Mouse (Mus musculus): ENCODE measurements around the gene Prkch.

Prkch gene

GRCm38 (mm10) chr12:73762001-73762400 lies 177.4 kb downstream of the Prkch start:
- DNase-seq (ENCODE audit: low spot score) = no peak

- no peak for DNase-seq (ENCODE audit: low spot score)
Observed at GRCm38 (mm10) chr12:73762762-73763161, 178.2 kb downstream of the Prkch start.

GRCm38 (mm10) chr12:73764649-73765525 lies 180.3 kb downstream of the Prkch start:
- DNase-seq (ENCODE audit: low spot score) = no peak

- DNase-seq (ENCODE audit: low spot score) = no peak
Observed at GRCm38 (mm10) chr12:73766152-73766551, 181.6 kb downstream of the Prkch start.

- no peak for DNase-seq (ENCODE audit: low spot score)
Observed at GRCm38 (mm10) chr12:73768788-73769187, 184.2 kb downstream of the Prkch start.

GRCm38 (mm10) chr12:73769536-73769935 lies 184.9 kb downstream of the Prkch start:
- no peak for DNase-seq (ENCODE audit: low spot score)

GRCm38 (mm10) chr12:73770771-73771170 lies 186.2 kb downstream of the Prkch start:
- DNase-seq (ENCODE audit: low spot score) = no peak

GRCm38 (mm10) chr12:73774793-73775385 lies 190.3 kb downstream of the Prkch start:
- no peak for DNase-seq (ENCODE audit: low spot score)

GRCm38 (mm10) chr12:73776401-73776945 lies 191.9 kb downstream of the Prkch start:
- no peak for DNase-seq (ENCODE audit: low spot score)

GRCm38 (mm10) chr12:73777673-73778072 lies 193.1 kb downstream of the Prkch start:
- DNase-seq (ENCODE audit: low spot score) = no peak

GRCm38 (mm10) chr12:73779332-73780231 lies 195.0 kb downstream of the Prkch start:
- DNase-seq (ENCODE audit: low spot score) = no peak

- DNase-seq (ENCODE audit: low spot score) = no peak
Observed at GRCm38 (mm10) chr12:73781425-73782032, 196.9 kb downstream of the Prkch start.

- no peak for DNase-seq (ENCODE audit: low spot score)
Observed at GRCm38 (mm10) chr12:73786909-73787308, 202.3 kb downstream of the Prkch start.

- DNase-seq (ENCODE audit: low spot score) = no peak
Observed at GRCm38 (mm10) chr12:73788850-73789249, 204.3 kb downstream of the Prkch start.

- no peak for DNase-seq (ENCODE audit: low spot score)
Observed at GRCm38 (mm10) chr12:73790571-73791108, 206.0 kb downstream of the Prkch start.

- DNase-seq (ENCODE audit: low spot score) = no peak
Observed at GRCm38 (mm10) chr12:73793216-73793615, 208.6 kb downstream of the Prkch start.

- DNase-seq (ENCODE audit: low spot score) = no peak
Observed at GRCm38 (mm10) chr12:73793744-73794143, 209.1 kb downstream of the Prkch start.

GRCm38 (mm10) chr12:73794151-73794883 lies 209.7 kb downstream of the Prkch start:
- DNase-seq (ENCODE audit: low spot score) = peak; percentile 52

GRCm38 (mm10) chr12:73799671-73800070 lies 215.1 kb downstream of the Prkch start:
- DNase-seq (ENCODE audit: low spot score) = no peak

- no peak for DNase-seq (ENCODE audit: low spot score)
Observed at GRCm38 (mm10) chr12:73800886-73801285, 216.3 kb downstream of the Prkch start.

GRCm38 (mm10) chr12:73801845-73802244 lies 217.2 kb downstream of the Prkch start:
- DNase-seq (ENCODE audit: low spot score) = no peak
